Mouse (Mus musculus) liver, embryonic 14.5 days (tissue): Measurements from ENCODE around the gene Epb41l4b. TPM values are rescaled to one million over a fixed set of nuclear protein-coding genes. Genes with fewer than 3 reads are reported as not detected.

ENCODE experiments used
- ATAC-seq: fragments of 200-750 bp; cut with Nextera tagmentation; 2 replicates; pipeline ENCODE4 v1.8.0; 2017; ENCODE audit warnings: moderate number of reproducible peaks, mild to moderate bottlenecking, moderate library complexity; ENCODE audit not compliant: insufficient read depth
- DNase-seq, 3 experiments: peaks; one replicate each; pipeline ENCODE4 v3.0.0-alpha.2; 2012 to 2013; ENCODE audit warnings: low read depth in 3 of 3, low spot score in 3 of 3
- H3K27ac ChIP-seq: fragments of 300-500 bp; sonication (generic); 2 replicates; pipeline ENCODE4 v1.5.1; 2014; ENCODE audit warnings: moderate library complexity, mild to moderate bottlenecking, control low read depth, inconsistent platforms
- H3K27me3 ChIP-seq: fragments of 300-500 bp; sonication (generic); 2 replicates; pipeline ENCODE4 v1.6.1; 2014; ENCODE audit warnings: mild to moderate bottlenecking, low read length, moderate library complexity; ENCODE audit not compliant: control insufficient read depth, insufficient read depth
- H3K36me3 ChIP-seq: fragments of 300-500 bp; sonication (generic); replicated peaks from 2 replicates; pipeline ENCODE4 v1.6.1; 2014; ENCODE audit warnings: low read depth; ENCODE audit not compliant: control insufficient read depth, insufficient read depth
- H3K4me1 ChIP-seq, 2 experiments: fragments of 200-500 bp in 1 of 2; fragments of 300-500 bp in 1 of 2; sonication (generic) in 1 of 2; replicated peaks; 2 replicates each; pipeline ENCODE4 v1.6.1; 2012 to 2014; ENCODE audit warnings: antibody characterized with exemption in 1 of 2, inconsistent platforms in 1 of 2, low read length in 1 of 2; ENCODE audit not compliant: control insufficient read depth in 2 of 2, insufficient read depth in 2 of 2
- H3K4me2 ChIP-seq: fragments of 300-500 bp; sonication (generic); 2 replicates; pipeline ENCODE4 v1.6.1; 2014; ENCODE audit warnings: low read depth, mild to moderate bottlenecking, control low read depth, moderate library complexity
- H3K4me3 ChIP-seq, 2 experiments: fragments of 200-500 bp in 1 of 2; fragments of 300-500 bp in 1 of 2; sonication (generic) in 1 of 2; 2 replicates each; pipeline ENCODE4 v1.5.1; 2012 to 2014; ENCODE audit warnings: low read depth in 2 of 2, low read length in 2 of 2, mild to moderate bottlenecking in 2 of 2, control low read depth in 1 of 2, inconsistent platforms in 1 of 2, moderate library complexity in 1 of 2; ENCODE audit not compliant: insufficient read depth in 1 of 2
- H3K9ac ChIP-seq: fragments of 300-500 bp; sonication (generic); replicated peaks from 2 replicates; pipeline ENCODE4 v1.6.1; 2014; ENCODE audit warnings: mild to moderate bottlenecking, control low read depth, moderate library complexity
- H3K9me3 ChIP-seq: fragments of 300-500 bp; sonication (generic); 2 replicates; pipeline ENCODE4 v1.6.1; 2016; ENCODE audit warnings: low read length, mixed read lengths; ENCODE audit not compliant: control insufficient read depth
- CTCF ChIP-seq: IDR thresholded peaks from 2 replicates; pipeline ENCODE4 v1.5.1; 2016; ENCODE audit warnings: antibody characterized with exemption, low read depth, control low read depth
- EP300 ChIP-seq: IDR thresholded peaks from 2 replicates; pipeline ENCODE4 v1.6.1; 2016; ENCODE audit warnings: antibody characterized with exemption, low read depth
- WGBS: fragments of 180-500 bp; shearing (Covaris S2); extraction: QIAGEN DNeasy Blood & Tissue Kit; methylation state at CpG from one replicate; pipeline ENCODE4 v1.1.7; 2014; ENCODE audit not compliant: insufficient replicate concordance; 5-methylcytosine and 5-hydroxymethylcytosine counted together
- polyA plus RNA-seq, 2 experiments: library from polyadenylated mRNA; depleted of rRNA in 1 of 2; stranded (reverse) in 1 of 2; unstranded in 1 of 2; fragments of >200 nt; fragmentation: Nextera tagmentation in 1 of 2; extraction: Ambion mirVana in 1 of 2; gene quantifications; 2 replicates each; pipeline versions ENCODE4 v1.2.1 to v1.2.3; 2012 to 2014

Gene Epb41l4b
- polyA plus RNA-seq, 2 experiments: 2.1 to 2.2 TPM

GRCm38 (mm10) chr4:57027954-57028353 is 115.3 kb downstream of the Epb41l4b start:
- 26% methylated on average over 10 of the region's 10 CpGs for WGBS
- TF ChIP-seq EP300 (no peak), CTCF (no peak)

GRCm38 (mm10) chr4:57023527-57023926 is 119.7 kb downstream of the Epb41l4b start:
- DNase-seq: no peak
- ATAC-seq: no peak
- TF ChIP-seq EP300 (no peak), CTCF (no peak)
- 59% methylated on average over 3 of the region's 3 CpGs for WGBS
- Histone ChIP-seq H3K36me3 (no peaks in the 10 kb centered on the region), H3K4me2 (no peak overlapping the region), H3K27ac (no peak overlapping the region), H3K4me1 (peaks cover 0 to 3% of the 10 kb centered on the region in 2 experiments; a peak in 1 of 4 replicates), H3K4me3 (no peak overlapping the region), H3K9ac (no peak overlapping the region), H3K9me3 (no peaks in the 10 kb centered on the region), H3K27me3 (no peaks in the 10 kb centered on the region)

More at GRCm38 (mm10) chr4:57027954-57028353, 115.3 kb downstream of the Epb41l4b start:
- Histone ChIP-seq H3K4me1 (peaks cover 0 to 3% of the 10 kb centered on the region in 2 experiments; a peak in 1 of 4 replicates), H3K9me3 (no peaks in the 10 kb centered on the region), H3K4me2 (no peak overlapping the region), H3K27ac (no peak overlapping the region), H3K9ac (no peak overlapping the region), H3K4me3 (no peak overlapping the region), H3K27me3 (no peaks in the 10 kb centered on the region), H3K36me3 (no peaks in the 10 kb centered on the region)
- DNase-seq (no peak), ATAC-seq (no peak)

GRCm38 (mm10) chr4:57021288-57021687 is 121.9 kb downstream of the Epb41l4b start:
- ATAC-seq: no peak

GRCm38 (mm10) chr4:57017229-57017628 is 126.0 kb downstream of the Epb41l4b start:
- Histone ChIP-seq H3K4me1 (no peaks in the 10 kb centered on the region), H3K36me3 (no peaks in the 10 kb centered on the region), H3K4me2 (no peak overlapping the region), H3K27ac (no peak overlapping the region), H3K9ac (no peak overlapping the region), H3K9me3 (no peaks in the 10 kb centered on the region), H3K4me3 (no peak overlapping the region), H3K27me3 (no peaks in the 10 kb centered on the region)
- TF ChIP-seq EP300 (no peak), CTCF (peak; percentile 90)
- WGBS: 18% methylated on average over 5 of the region's 5 CpGs
- no peak for ATAC-seq
- peak in 2 of 3 experiments; percentile 20 to 22 for DNase-seq

More at GRCm38 (mm10) chr4:57021288-57021687, 121.9 kb downstream of the Epb41l4b start:
- no peak overlapping the region for H3K27ac ChIP-seq
- peak; percentile 26 for TF ChIP-seq CTCF
- no peak for TF ChIP-seq EP300
- no peak for DNase-seq
- no peaks in the 10 kb centered on the region for H3K36me3 ChIP-seq
- H3K9me3 ChIP-seq: no peaks in the 10 kb centered on the region
- WGBS: 69% methylated on average over 3 of the region's 3 CpGs
- no peaks in the 10 kb centered on the region for H3K27me3 ChIP-seq
- H3K4me2 ChIP-seq: no peak overlapping the region
- H3K4me3 ChIP-seq: no peak overlapping the region
- H3K4me1 ChIP-seq: no peaks in the 10 kb centered on the region
- no peak overlapping the region for H3K9ac ChIP-seq

- Histone ChIP-seq H3K36me3 (no peaks in the 10 kb centered on the region), H3K27ac (no peak overlapping the region), H3K9ac (no peak overlapping the region), H3K27me3 (no peaks in the 10 kb centered on the region), H3K4me1 (no peaks in the 10 kb centered on the region), H3K4me3 (no peak overlapping the region), H3K4me2 (no peak overlapping the region), H3K9me3 (no peaks in the 10 kb centered on the region)
- 39% methylated on average over 18 of the region's 18 CpGs for WGBS
- DNase-seq (no peak), ATAC-seq (no peak)
- TF ChIP-seq EP300 (no peak), CTCF (no peak)
These were observed 126.7 kb downstream of the Epb41l4b start for GRCm38 (mm10) chr4:57016366-57017171.
